Mouse (Mus musculus) ZHBTc4 (cell line): ENCODE measurements around the gene Miip.
A peak's percentile ranks its signal among the peaks of the same experiment; 100 is the strongest.

Source experiments
- DNase-seq: peaks from one replicate; pipeline ENCODE4 v3.0.0-alpha.2; 2011; ENCODE audit warnings: low read depth, low spot score

Miip gene

DNA sequence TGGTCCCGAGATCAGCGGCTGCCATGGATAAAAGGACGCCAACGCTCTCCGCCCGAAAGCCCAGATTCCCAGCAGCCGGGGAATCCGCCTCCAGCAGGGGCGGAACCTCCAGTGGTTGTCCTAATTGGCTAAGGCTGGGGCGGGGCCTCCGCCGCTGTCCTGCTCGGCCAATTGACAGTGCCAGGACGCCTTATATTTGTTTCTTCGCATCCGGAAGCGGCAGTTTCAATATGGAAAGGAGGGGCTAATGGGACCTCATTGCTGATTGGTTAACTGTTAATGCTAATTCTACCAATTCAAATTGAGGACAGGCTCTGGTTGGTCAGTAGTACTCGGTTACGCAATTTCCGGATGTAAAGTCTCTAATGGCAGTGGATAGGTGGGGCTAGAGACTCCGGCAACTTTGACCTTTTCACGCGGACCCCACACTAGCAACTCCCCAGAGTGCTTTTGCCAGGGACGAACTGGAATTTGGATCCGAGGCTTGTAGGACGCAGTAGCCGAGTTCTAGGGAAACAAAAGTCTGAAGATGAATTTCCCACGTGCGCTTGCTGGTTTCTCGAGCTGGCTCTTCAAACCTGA, at the start of gene Miip, which contains the start of gene Fv1:
Gene Miip (minus strand): TSS at position 367 of the 582 bp plus-strand sequence.
Gene Fv1 (plus strand): TSS at position 530 of the 582 bp plus-strand sequence.
- DNase-seq, result peak; percentile 81

DNA sequence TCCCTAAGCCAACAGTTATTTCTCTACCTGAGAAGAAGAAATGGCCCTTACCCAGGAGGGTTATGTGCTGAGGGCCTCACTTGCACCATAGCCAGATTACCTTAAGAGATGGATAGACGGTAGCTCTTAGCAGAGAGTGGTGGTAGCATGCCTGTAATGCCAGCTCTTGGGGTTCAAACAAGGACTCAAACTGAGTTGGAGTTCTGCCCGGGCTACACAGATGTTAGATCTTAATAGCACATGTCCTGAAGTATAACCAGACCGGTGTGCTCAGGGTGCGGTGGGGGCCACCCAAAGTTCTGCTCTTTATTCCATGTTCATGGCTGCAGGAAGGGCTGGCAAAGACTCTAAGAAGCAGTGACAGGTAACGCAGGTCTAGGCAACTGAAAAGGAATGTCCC, 40.9 kb upstream of the Miip start:
- no peak for DNase-seq

DNA sequence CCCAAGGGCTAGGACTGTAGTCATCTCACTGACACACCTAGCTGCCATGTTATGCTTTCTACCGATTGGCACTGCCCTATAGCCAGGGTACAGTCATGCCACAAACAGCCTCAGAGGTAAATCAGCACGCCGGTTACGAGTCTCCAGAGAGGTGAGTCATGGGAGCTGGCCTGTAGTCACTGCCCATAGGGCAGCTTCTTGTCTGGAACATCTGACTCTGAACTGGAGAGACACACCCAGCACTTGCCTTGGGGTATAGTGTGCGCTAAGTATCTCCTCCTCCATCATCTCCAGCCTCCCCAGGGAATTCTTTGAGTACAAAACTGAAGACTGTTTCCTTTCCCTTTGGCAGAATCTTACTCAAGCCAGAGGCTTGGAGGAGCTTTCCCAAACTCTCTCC, 37.6 kb upstream of the Miip start:
- no peak for DNase-seq

DNA sequence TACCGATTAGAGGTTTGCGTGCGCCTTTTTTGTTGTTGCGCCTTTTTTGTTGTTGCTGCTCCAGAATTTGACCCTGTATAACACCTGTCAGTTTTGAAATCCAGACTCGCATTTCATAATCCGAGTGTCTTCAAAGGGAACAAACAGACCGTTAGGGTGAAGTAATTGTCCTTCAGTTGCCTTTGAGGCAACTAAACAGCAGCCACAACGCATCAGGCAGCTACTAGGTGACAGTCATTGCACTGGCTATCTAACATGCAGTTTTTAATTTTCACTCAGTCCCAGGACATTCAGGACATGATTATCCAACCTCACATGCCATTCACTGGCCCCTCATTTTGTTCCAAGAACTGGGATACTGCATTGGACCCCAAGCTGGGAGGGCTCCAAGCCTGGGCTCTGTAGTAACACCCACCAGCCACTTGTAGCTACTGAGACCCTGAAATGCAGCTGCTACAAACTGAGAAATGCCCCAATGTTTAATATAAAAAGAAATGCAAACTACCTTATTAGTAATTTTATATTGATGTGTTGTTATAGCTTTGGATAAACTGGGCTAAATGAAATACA, 36.6 kb upstream of the Miip start:
- DNase-seq, result no peak

DNA sequence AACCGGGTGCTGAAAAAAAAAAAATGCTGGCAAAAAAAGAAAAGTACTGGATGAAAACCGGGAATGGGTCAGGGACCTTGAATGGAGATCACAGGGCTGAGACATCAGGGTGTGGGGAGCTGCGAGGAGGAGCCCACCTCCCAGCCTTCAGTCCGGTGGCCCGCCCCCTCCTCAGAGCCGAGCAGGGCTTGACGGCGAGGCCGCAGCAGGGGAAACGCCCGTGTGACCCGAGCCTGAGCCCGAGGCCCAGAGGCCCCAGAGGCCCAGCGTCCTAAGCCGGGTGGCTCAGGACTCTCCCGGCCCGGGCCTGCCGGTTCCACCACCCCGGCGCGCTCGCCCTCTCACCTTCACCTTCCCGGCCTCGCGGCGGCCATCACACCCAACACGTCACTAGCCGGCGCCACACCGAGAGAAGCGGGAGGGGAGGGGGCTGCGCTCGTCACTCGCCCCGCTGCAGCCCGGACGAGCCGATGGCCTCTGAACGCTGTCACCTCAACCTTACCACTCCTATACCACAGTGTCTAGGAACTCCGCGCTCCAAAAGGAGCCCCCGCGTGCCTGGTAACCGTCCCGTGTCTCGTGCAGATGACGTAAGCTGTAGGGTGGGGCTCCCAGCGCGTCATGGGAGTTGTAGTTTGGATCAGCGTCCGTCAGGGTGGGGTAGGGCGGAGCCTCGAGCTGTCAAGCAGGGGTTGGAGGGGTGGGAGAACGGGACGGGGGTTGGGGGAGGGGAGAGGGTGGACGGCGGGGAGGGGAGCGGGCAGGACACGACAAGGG, 35.9 kb upstream of the Miip start, which contains the start of gene Mfn2:
Gene Mfn2 (minus strand): TSS at position 392 of the 777 bp plus-strand sequence.
- DNase-seq, result peak; percentile 92

DNA sequence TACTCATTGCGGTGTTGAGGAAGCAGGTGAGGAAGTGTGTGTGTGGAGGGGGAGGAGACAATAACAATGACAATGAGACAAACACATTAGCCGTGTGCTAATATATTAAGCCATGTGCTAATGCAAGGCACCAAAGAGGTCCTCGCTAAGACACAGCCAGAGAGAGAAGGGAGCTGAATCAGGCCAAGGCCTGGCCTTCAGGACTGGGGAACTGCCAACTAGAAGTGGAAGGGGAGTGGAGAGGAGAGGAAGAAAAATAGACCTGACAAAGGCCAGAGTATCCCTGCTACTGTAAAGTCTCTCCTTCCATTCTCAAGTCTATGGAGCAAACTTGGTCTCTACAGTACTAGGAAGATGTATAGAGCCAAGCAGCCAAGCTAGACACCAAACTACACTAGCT, 35.0 kb upstream of the Miip start:
- DNase-seq, result no peak

DNA sequence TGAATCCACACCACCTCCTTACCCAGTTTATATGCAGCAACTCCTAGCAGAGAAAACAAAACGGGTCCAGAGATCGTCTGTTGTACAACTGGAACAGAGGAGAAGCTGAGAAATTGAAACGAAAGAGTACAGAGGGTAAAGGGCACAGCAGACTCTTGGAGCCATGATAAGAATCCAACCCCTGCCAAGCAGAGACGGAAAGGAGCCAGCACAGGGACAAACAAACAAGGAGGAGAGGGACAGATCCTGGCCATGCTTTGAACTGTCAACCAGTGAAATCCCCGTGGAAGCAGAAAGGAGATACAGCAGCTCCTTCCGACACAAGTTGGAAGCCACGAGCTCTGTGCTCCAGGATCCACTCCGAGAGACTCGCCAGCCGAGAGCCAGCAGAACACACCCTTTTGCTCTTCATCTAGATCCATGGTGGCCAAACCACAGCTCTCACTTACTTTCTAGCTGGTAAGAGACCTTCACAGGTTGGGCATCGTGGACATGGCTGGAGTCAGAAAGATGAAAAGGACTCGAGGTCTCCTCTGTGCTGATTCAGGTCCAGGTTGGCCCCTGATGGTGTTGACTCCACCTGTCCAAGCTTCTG, 34.4 kb upstream of the Miip start:
- DNase-seq, result no peak

DNA sequence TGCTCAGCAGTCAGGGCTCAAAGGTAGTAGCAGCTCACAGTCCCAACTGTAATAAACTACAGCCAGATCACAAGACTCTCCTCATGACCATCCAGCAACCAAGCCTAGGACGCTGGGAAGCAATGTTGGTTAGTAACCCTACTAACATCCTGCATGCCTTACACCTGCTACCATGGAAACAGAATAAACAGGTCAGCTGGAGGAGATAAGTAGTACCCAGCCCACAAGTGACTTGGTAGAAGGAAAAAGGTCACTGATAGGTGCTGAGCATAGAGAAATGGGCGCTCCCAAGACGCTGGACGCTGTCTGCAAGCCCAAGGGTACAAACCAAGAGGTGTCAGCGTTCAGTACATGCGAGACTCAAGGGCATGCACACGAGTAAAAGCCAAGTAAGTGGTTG, 31.8 kb upstream of the Miip start:
- no peak for DNase-seq

DNA sequence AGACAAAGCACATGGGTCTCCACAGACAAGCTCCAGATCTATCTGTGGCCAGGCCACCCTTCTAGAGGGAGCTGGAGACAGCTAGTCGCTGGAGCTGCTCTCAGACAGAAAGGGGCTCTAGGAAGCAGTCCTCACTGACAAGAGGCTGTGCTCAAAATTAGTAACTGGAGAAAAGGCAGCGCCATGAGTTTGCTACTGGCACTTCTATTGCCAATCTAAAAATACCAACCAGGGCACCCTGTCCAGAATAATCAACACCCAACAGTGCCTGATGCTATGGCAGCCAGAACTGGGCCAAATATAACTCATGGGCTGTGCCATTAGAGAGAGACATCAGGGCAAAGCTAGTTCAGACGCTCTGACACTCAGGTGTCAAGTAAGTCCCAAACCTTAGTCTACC, 28.7 kb upstream of the Miip start:
- DNase-seq, result no peak

DNA sequence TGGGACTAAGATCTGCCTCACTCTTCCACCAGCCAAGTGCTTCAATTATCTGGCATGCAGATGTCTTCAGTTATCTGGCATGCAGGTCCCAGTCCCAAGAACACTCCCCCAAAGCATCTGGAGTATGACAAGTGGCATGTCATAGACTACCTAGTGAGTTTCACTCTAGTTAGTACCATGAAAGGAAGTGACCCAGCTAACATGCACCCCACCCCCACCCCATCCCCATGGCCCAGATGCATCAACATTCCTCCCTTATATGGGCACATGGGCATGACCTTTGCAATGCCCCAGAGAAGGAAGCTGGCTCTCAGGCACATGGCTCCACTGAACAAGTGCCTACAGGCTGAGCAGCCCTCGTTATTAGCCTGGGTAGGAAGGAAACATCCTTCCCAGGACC, 27.8 kb upstream of the Miip start:
- no peak for DNase-seq

DNA sequence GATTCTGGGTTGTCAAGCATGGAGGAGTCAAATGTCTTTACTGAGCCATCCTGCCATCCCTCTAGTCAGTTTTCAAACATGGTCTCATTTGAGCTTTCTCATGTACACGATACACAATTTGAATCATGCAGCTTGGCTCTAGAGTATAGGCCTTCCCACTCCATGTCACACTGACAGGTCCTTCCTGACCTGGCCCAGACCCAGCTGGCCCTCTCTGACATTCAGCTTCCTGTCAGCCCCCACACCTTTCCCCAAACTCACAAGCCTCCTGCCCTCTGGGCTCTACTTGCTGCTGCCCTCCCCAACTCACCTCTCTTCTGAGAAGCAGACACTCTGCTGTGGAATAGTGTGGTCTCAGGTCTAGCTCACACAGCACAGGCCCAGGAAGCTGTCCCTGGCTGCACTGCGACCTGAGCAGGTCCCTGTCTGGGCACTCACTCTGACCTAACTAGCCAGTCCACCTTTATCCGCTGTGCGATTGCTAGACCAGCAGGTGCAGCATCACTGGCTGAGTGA, 27.3 kb upstream of the Miip start:
- DNase-seq, result no peak

DNA sequence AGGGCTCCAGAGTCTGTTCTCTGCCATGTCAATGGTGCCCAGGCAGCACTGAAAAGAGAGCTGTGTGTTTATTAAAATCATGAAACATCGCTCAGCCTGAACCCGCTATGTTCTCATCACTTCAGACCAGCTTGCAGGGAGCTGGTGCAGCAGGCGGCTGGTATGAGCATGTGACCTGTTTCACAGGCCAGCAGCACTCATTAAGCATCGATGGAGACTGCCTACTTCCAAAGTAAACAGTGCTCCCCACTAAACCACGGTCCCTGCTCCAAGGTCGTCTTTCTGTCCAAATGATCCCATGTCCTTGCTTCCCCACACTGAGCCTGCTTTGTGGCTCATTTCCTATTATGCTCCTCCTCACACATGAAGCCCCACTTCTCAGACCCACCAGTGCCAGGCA, 21.7 kb upstream of the Miip start:
- no peak for DNase-seq

DNA sequence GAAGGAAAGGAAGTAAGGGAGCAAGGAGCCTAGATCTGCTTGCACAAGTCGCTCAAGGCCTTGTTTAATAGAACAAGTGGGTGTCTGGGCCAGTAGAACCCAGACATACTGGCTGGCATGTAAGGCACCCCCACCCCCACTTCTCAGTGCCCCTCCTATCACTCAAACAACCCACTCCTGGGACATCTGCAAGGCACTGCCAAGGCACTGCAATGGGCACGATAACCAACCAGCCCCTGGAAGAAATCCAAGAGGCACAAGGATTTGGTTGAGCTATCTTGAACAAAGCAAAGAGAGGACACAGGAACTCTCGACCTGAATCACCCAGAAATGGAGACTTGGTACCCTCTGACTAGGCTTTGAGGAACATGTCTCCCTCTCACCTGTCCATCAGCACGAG, 19.6 kb upstream of the Miip start:
- DNase-seq, result no peak

DNA sequence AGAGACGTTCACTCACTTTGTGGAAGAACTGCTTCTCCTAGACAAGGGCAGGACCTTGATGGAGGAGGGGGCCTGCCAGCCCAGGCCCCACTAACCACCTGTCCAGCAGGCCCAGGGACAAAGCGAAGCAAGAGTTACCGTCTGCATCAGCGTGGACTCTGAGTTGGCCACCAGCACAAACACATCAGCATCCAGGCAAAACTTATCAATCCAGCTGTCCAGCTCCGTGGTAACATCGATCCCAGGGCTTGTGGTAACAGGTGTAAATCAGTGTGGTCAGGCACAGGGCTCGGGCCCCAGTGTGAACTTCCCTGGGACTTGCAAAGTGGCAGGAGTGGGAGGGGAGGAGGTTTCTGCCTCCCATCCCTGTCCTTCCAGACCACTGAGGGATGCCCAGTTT, 18.7 kb upstream of the Miip start:
- DNase-seq, result no peak

DNA sequence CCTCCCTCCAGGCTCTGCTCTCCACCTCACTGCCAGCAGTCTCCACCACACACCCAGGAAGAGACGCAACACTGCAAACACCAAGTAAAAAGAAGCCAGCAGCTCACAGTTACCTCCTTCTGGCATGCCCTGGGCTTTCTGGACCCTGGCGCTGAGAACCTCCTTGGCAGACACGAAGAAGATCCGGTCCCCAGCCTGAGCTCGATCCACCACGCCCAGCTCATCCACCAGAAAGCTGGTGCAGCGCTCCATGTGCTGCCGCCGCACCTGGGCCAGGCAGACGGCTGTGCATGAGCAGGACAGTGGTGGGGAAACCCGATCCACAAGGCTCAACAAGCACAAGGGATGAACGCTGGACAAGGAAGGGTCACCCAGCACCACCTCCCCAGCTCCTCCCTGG, 17.5 kb upstream of the Miip start:
- no peak for DNase-seq

DNA sequence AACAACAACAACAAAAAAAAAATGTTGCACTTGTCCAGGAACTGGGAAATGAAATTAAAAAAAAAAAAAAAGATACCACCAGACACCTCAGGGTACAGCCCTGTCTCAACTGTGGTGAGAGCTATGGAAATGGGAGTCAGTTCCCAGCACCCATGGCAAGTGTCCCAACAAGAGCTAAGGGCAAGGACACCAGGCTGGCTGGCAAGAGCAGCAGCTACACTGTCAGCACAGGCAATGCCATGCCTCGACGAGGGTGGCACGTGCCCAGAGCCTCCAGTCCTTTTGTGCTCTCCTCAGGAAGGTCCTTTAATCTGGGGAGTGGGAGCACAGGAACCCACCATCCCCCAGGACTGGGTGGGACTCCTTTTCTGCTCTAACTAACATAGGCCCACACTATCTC, 15.5 kb upstream of the Miip start:
- no peak for DNase-seq

DNA sequence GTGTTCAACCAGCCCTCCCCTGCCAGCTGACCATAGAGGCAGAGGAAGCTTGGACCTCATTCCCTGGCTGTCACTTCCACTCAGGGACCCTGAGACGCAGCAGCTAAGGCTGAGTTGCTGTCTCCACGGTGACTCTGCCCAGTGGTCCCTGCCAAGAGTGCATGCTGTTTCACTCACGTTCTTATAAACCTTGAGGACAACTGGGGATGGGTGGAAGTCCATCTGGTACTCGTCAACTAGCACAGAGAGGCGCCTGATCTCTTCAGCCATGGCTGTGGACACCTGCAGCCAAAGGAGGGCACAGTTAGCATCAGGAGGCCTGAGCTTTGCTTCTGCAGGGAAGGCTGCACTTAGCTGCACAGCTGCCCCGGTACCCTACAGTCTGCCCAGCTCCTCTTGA, 14.4 kb upstream of the Miip start:
- DNase-seq, result no peak

DNA sequence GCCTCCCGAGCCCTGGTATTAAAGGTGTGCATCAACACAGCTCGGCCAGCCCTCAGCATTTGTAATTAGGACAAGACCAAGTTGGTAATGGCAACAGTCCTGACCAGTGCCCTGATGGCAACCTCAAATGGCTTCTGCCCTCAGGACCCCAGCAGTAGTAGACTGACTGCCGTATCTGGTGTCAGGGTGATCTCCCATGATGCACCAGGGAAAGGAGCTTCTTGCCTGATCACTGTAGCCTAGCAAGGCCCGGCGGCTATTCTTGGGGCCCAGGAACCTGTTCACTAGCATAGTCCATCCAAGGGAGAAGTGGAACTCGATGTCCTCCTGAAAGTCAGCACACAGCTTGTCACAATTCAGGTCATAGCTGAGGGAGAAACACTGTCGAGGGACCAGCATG, 13.2 kb upstream of the Miip start:
- no peak for DNase-seq

DNA sequence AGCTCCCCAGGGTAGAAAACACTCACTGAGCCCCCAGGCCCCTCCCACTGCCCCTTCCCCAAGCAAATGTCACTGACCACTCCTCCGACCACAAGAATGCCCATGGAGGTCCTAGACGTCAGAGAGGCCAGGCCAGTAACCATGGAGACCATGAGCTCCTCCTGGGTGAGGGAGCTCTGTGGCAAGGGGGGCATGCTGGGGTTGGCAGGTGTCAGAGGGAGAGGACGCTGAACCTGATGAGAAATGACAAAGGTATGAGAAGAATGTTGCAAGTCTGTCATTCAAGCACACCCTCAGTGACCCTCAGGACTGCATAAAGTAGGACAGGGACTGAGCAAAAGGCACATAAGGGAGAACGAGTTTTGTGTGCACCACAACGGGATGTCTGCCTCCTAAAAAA, 11.2 kb upstream of the Miip start:
- peak; percentile 57 for DNase-seq

DNA sequence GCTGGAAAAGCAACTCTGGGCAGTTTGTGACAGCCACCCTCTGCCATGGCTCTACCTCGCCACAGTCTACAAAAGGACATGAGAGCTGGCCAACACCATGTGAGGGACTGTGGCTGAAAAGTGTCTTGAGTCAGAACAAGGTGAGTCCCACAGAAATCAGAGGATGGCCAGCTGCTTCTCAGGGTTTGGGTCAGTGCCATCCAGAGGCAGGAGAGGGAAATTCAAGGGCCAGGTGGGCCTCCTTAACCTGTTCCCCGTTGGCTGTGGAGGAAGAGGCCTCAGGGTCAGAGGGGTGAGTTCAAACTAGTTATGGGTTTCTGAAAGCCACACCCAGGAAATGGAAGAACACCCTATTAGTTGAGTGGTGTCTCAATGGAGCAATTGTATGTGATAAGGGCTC, 10.8 kb upstream of the Miip start:
- peak; percentile 65 for DNase-seq

DNA sequence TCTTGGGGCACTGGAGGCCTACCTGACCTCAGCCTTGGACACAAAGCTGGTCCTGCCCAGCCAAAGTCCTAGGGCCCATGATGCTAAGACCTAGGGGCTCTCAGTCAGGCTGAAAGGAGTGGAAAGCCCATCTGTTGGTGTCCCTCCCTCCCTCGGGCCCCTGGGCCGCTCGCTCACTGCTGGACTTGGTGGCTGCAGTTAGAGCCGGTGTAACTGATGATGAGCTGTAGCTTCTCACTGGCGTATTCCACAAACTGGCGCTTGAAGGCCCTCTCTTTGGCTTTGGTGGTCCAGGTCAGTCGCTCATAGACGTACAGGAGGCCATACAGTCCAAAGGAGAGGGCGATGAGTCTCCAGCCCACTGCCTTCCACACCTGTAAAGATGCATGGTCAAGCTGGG, 9.9 kb upstream of the Miip start:
- no peak for DNase-seq

DNA sequence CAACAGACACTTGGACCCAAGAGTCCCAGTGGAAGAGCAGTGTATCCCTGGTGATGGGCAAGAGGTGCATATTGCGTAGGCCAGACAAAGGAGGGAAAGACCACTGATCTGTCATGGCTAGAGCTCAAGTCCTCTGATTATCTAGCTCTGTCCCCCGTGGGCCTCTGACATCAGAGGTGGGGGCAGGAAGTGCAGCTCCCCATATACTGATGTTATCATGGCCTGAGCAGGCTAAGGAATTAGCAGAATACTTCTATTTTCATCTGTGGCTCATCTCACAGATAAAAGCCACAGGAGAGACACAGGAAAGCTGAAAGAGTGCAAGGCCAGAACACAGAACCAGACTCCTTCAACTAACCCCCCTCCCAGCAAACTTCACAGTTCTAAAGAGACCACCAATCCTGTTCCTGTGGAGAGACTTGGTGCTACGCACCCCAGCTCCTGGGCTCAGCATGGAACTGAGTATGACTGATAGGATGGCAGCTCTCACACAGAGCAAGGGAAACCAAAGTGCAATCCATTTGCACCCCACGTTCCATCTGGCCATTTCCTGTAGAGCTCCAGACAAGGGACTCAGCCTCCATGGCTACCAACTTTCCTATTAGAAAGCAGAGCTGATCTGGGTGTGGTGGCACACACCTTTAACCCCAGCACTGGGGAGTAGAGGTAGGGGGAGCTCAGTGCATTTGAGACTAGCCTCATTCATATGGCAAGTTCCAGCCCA, 7.4 kb upstream of the Miip start:
- DNase-seq, result no peak
